In the genomic region with DNA sequence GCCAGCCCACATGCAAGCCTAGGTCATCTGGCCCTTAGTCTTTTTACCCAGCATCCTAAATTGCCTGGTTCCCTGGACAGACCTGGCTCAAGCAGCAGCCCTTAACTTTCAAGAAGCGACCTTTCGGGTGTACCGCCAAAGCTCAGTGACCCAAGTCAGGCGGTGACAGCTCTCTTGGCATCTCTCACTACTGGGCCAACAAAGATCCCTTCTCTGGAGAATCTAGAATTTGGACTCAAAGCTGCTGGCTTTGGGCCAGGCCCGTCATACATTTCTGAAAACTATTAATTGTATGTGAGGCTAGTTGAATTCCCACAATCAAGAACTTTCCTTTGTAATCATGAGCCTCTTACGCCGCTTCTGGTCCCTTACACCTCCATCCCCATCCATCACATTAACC, we compare ENCODE assay signal across 19 mouse cellular contexts.
DNase-seq lines count a peak whose midpoint lies in the region; ATAC-seq and TF ChIP-seq lines count a peak whose summit lies in the region.
"Had no signal": no experiment of that assay in that cellular context is flagged by ENCODE, and none has a peak within 500 bp of the region (broad histone marks: within the 10 kb centered on the region; RNA-seq: fewer than 3 reads in every experiment).

No protein-coding gene starts in this region.

- no peaks in the 10 kb centered on the region for H3K9me3 ChIP-seq in hindbrain, embryonic 13.5 days
- no peaks in the 10 kb centered on the region for H3K9me3 ChIP-seq in hindbrain, embryonic 14.5 days (ENCODE audit: control insufficient read depth, low read length)
- no peaks in the 10 kb centered on the region for H3K9me3 ChIP-seq in lung, embryonic 14.5 days (ENCODE audit: low read depth, low read length)
- H3K9me3 ChIP-seq in heart, embryonic 11.5 days (replicated peaks; ENCODE audit: control insufficient read depth, low read length) = no peaks in the 10 kb centered on the region
- H3K9me3 ChIP-seq: embryonic facial prominence, embryonic 12.5 days; forebrain, embryonic 15.5 days; heart, embryonic 10.5 days; heart, embryonic 15.5 days had no signal

- ATAC-seq in hindbrain, embryonic 13.5 days (ENCODE audit: low FRiP score) = no peak
- no peak for ATAC-seq in hindbrain, embryonic 14.5 days (ENCODE audit: low FRiP score)
- no peak for ATAC-seq in lung, embryonic 14.5 days (ENCODE audit: insufficient read depth)
- ATAC-seq in heart, embryonic 11.5 days (replicated peaks; ENCODE audit: insufficient number of reproducible peaks, low FRiP score, low TSS enrichment) = no peak
- ATAC-seq: activated CD4-positive, CD25-positive, alpha-beta regulatory T cell, adult 4 months; forebrain, embryonic 15.5 days; hindbrain, embryonic 16.5 days; Patski had no signal

- 92% methylated on average over 7 of the region's 7 CpGs for WGBS in hindbrain, embryonic 13.5 days
- WGBS in hindbrain, embryonic 14.5 days = 85% methylated on average over 7 of the region's 7 CpGs
- WGBS in lung, embryonic 14.5 days = 79% methylated on average over 7 of the region's 7 CpGs
- 86% methylated on average over 7 of the region's 7 CpGs for WGBS in heart, embryonic 11.5 days (ENCODE audit: insufficient replicate concordance)

- no peak overlapping the region for H3K9ac ChIP-seq in hindbrain, embryonic 13.5 days
- no peak overlapping the region for H3K9ac ChIP-seq in hindbrain, embryonic 14.5 days
- H3K9ac ChIP-seq in lung, embryonic 14.5 days = no peak overlapping the region
- H3K9ac ChIP-seq in heart, embryonic 11.5 days (ENCODE audit: low read depth, low read length) = no peak overlapping the region
- H3K9ac ChIP-seq: embryonic facial prominence, embryonic 12.5 days; forebrain, embryonic 15.5 days; heart, embryonic 15.5 days had no signal

- peak overlapping the region; percentile 35; the same call in 1 of the 2 replicates for H3K27ac ChIP-seq in hindbrain, embryonic 13.5 days
- no peak overlapping the region for H3K27ac ChIP-seq in hindbrain, embryonic 14.5 days
- H3K27ac ChIP-seq in lung, embryonic 14.5 days (ENCODE audit: low read depth) = no peak overlapping the region
- no peak overlapping the region for H3K27ac ChIP-seq in heart, embryonic 11.5 days (ENCODE audit: low read depth, low read length)
- H3K27ac ChIP-seq: embryonic facial prominence, embryonic 12.5 days; forebrain, embryonic 15.5 days; heart, embryonic 15.5 days had no signal

- peaks cover 12% of the 10 kb centered on the region for H3K4me1 ChIP-seq in hindbrain, embryonic 13.5 days (replicated peaks)
- H3K4me1 ChIP-seq in hindbrain, embryonic 14.5 days (replicated peaks; ENCODE audit: control insufficient read depth, insufficient read depth, low read length) = peaks cover 6% of the 10 kb centered on the region; the same call in 1 of the 2 replicates
- no peaks in the 10 kb centered on the region for H3K4me1 ChIP-seq in lung, embryonic 14.5 days (ENCODE audit: insufficient read depth)
- 0 out of 2 replicates have a peak, but pooled peaks cover 5% of the 10 kb centered on the region for H3K4me1 ChIP-seq in heart, embryonic 11.5 days (ENCODE audit: control insufficient read depth, insufficient read depth, low read length)
- H3K4me1 ChIP-seq: embryonic facial prominence, embryonic 12.5 days; forebrain, embryonic 15.5 days had no signal

- H3K36me3 ChIP-seq in hindbrain, embryonic 13.5 days = no peaks in the 10 kb centered on the region
- H3K36me3 ChIP-seq in hindbrain, embryonic 14.5 days (replicated peaks; ENCODE audit: control insufficient read depth, insufficient read depth) = no peaks in the 10 kb centered on the region
- no peaks in the 10 kb centered on the region for H3K36me3 ChIP-seq in lung, embryonic 14.5 days (ENCODE audit: insufficient read depth)
- no peaks in the 10 kb centered on the region for H3K36me3 ChIP-seq in heart, embryonic 11.5 days (ENCODE audit: control insufficient read depth, insufficient read depth, low read length)
- H3K36me3 ChIP-seq: embryonic facial prominence, embryonic 12.5 days; forebrain, embryonic 15.5 days; heart, embryonic 10.5 days; heart, embryonic 15.5 days had no signal

- no peaks in the 10 kb centered on the region for H3K27me3 ChIP-seq in hindbrain, embryonic 13.5 days
- H3K27me3 ChIP-seq in hindbrain, embryonic 14.5 days (ENCODE audit: control insufficient read depth, insufficient read depth, low read length) = no peaks in the 10 kb centered on the region
- no peaks in the 10 kb centered on the region for H3K27me3 ChIP-seq in lung, embryonic 14.5 days (ENCODE audit: insufficient read depth, low read length)
- no peaks in the 10 kb centered on the region for H3K27me3 ChIP-seq in heart, embryonic 11.5 days (ENCODE audit: control insufficient read depth, insufficient read depth, low read length)
- H3K27me3 ChIP-seq: embryonic facial prominence, embryonic 12.5 days; forebrain, embryonic 15.5 days; heart, embryonic 15.5 days had no signal

- H3K4me3 ChIP-seq in hindbrain, embryonic 13.5 days = no peak overlapping the region
- H3K4me3 ChIP-seq in hindbrain, embryonic 14.5 days (replicated peaks; ENCODE audit: low read length) = no peak overlapping the region
- H3K4me3 ChIP-seq in lung, embryonic 14.5 days (ENCODE audit: low read depth, low read length) = no peak overlapping the region
- H3K4me3 ChIP-seq in heart, embryonic 11.5 days (ENCODE audit: low read depth, low read length) = no peak overlapping the region
- H3K4me3 ChIP-seq: embryonic facial prominence, embryonic 12.5 days; forebrain, embryonic 15.5 days; heart, embryonic 10.5 days; heart, embryonic 15.5 days had no signal

- peak; percentile 37 to 42 for DNase-seq in cerebellum, adult 18-20 months
- DNase-seq in cerebellum, adult 11 months = no peak
- DNase-seq in hindbrain, embryonic 14.5 days (ENCODE audit: low spot score) = no peak
- DNase-seq in lung, embryonic 14.5 days = peak; percentile 27
- no peak for DNase-seq in lung, adult 18-20 months
- DNase-seq: adrenal gland, postnatal 14 days; gastrocnemius, postnatal 36 days; heart, adult 18-20 months; heart, postnatal 14 days; kidney, adult 11 months had no signal

- no peak for TF ChIP-seq CTCF in lung, embryonic 14.5 days (IDR thresholded peaks at IDR 0.05; ENCODE audit: low read depth)

- no peak overlapping the region for H3K4me2 ChIP-seq in hindbrain, embryonic 13.5 days
- H3K4me2 ChIP-seq in hindbrain, embryonic 14.5 days (replicated peaks) = no peak overlapping the region
- H3K4me2 ChIP-seq in lung, embryonic 14.5 days = no peak overlapping the region
- no peak overlapping the region for H3K4me2 ChIP-seq in heart, embryonic 11.5 days
- H3K4me2 ChIP-seq: embryonic facial prominence, embryonic 12.5 days; forebrain, embryonic 15.5 days; heart, embryonic 15.5 days had no signal

Comparison
In these comparisons a context has a peak if more than half of its experiments do, and no peak if none do; other contexts are left out.
1. DNase-seq: peak in cerebellum, adult 18-20 months (2 of 2) and lung, embryonic 14.5 days (single experiment); none in cerebellum, adult 11 months (single experiment), hindbrain, embryonic 14.5 days (single experiment) and lung, adult 18-20 months (0 of 2).